Mouse (Mus musculus): Measurements from ENCODE around the gene Cep170.

The Cep170 gene

GRCm38 (mm10) chr1:176753861-176754718, 59.8 kb downstream of the Cep170 start:
- no peak for DNase-seq (ENCODE audit: low read depth, low spot score)

- no peak for DNase-seq (ENCODE audit: low read depth, low spot score)
Observed at GRCm38 (mm10) chr1:176749708-176750107, 64.2 kb downstream of the Cep170 start.

- no peak for DNase-seq (ENCODE audit: low read depth, low spot score)
Observed at GRCm38 (mm10) chr1:176732834-176733233, 81.0 kb downstream of the Cep170 start.

- no peak for DNase-seq (ENCODE audit: low read depth, low spot score)
Observed at GRCm38 (mm10) chr1:176730528-176730927, 83.3 kb downstream of the Cep170 start.

GRCm38 (mm10) chr1:176727372-176727771, 86.5 kb downstream of the Cep170 start:
- DNase-seq (ENCODE audit: low read depth, low spot score): no peak

- no peak for DNase-seq (ENCODE audit: low read depth, low spot score)
Observed at GRCm38 (mm10) chr1:176724771-176725170, 89.1 kb downstream of the Cep170 start.

- no peak for DNase-seq (ENCODE audit: low read depth, low spot score)
Observed at GRCm38 (mm10) chr1:176723858-176724713, 89.8 kb downstream of the Cep170 start.

GRCm38 (mm10) chr1:176712436-176712835, 101.4 kb downstream of the Cep170 start:
- DNase-seq (ENCODE audit: low read depth, low spot score): no peak

- no peak for DNase-seq (ENCODE audit: low read depth, low spot score)
Observed at GRCm38 (mm10) chr1:176700226-176700625, 113.6 kb downstream of the Cep170 start.

- DNase-seq (ENCODE audit: low read depth, low spot score): no peak
Observed at GRCm38 (mm10) chr1:176699793-176700192, 114.1 kb downstream of the Cep170 start.

- no peak for DNase-seq (ENCODE audit: low read depth, low spot score)
Observed at GRCm38 (mm10) chr1:176698647-176699046, 115.2 kb downstream of the Cep170 start.

GRCm38 (mm10) chr1:176697091-176697490, 116.8 kb downstream of the Cep170 start:
- DNase-seq (ENCODE audit: low read depth, low spot score): no peak

GRCm38 (mm10) chr1:176691101-176691500, 122.8 kb downstream of the Cep170 start:
- no peak for DNase-seq (ENCODE audit: low read depth, low spot score)

GRCm38 (mm10) chr1:176688251-176688880, 125.5 kb downstream of the Cep170 start:
- no peak for DNase-seq (ENCODE audit: low read depth, low spot score)

Measured in brain, embryonic 18.5 days (tissue).